Mouse (Mus musculus) adrenal gland, adult 18-20 months (tissue): Measurements from ENCODE around the gene Agap2. TPM values are rescaled to one million over a fixed set of nuclear protein-coding genes. Genes with fewer than 3 reads are reported as not detected.
"Not testable (repeated sequence)": the region's sequence is repeated elsewhere in the genome, so short reads cannot be mapped to it uniquely, and the experiment has no call there.

Experiments
- DNase-seq, 2 experiments: peaks; one replicate each; pipeline ENCODE4 v3.0.0; 2021 to 2022; ENCODE audit warnings: low spot score in 2 of 2
- total RNA-seq, 2 experiments: library from RNA; stranded (reverse); gene quantifications; 1 replicate in 1 of 2; 2 replicates in 1 of 2; pipeline ENCODE4 v1.2.3; 2021

Gene Agap2
- total RNA-seq, 2 experiments from 2014 or later, result 3.1 to 3.2 TPM

DNA sequence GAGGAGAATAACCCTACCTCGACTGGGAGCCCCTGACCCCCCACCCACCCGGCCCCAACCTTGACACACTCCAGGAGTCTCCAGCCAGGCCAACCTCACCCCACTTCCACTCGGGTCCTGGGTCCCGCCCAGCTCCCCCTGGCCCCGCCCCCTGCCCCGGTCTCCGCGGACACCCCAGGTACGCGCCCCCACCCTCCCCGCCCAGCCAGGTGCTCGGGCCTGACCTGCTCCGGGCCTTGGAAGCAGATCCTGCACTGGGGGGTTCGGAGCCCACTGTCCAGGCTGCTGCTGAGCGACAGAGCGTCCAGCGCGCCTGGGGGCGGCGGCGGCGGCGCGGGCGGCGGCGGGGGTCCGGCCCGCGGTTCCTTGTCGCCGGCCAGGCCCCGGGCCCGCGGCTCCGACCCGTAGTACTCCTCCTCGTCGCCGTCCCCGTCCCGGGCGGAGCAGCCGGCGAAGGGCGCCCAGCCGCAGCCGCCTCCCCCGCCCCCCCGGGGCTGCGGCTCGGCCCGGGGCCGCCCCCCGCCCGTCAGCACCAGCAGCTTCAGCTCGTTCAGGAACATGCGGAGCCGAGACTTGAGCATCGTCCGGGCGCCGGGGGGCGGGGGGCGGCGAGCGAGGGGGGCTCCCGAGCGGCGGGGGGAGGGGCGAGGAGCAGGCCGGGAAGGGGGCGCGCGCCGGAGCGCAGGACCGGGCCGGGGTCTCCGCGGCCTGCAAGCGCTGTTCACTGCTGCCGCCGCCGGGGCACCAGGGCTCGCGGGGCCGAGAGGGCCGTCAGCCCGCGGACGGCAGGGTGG, 15.7 kb upstream of the Agap2 start:
- DNase-seq, result peak in 1 of 2 experiments; percentile 34

DNA sequence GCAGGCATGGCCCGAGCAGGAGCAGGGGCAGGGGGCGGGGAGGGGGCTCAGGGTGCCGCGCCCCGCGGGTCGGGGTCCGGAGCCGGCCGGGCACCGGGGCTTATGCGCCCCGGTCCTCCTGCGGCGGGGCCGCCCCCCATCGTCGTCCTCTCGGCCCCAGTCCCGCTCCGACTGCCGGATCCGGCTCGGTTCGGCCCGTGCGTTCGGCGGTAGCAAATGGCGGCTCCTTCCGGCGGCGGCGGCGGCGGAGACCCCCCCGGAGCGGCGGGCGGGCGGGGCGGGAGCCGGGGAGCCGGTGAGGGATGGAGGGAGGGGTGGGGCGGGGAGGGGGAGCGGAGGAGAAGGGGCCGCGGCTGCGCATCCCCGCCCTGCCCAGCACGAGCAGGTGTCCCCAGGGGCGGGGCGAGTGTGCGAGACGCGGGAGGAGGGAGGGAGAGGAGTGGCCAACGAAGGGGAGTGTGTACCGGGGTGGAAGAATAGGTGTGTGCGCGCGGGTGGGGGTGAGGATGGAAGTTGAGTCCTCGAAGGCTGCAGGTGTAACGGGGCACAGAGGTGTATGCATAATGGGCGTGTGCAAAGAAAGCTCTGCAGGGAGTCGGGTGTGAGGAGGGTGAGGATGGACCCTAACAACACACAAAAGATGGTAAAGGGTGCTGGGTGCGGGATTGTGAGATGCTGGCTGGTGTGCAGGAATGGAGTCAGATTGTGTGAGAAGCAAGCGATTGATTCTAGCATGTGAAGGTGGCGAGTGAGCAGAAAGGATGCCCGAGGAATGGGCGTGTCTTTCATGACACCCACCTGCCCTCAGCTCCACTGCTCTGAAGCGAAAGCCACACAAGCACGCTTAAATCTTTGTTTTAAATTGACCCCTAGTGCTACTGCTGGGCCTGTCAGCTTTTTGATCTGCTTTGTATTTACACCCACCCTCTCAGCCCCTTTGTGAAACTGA, 14.8 kb upstream of the Agap2 start, which contains the start of gene March9:
Gene March9, minus strand, starts transcription at position 217 of the 949 bp plus-strand sequence.
- peak; percentile 64 to 66 for DNase-seq

- DNase-seq, result no peak
These were observed 14.0 kb upstream of the Agap2 start for GRCm38 (mm10) chr10:127061085-127061484.

- no peak for DNase-seq
These were observed 13.6 kb upstream of the Agap2 start for GRCm38 (mm10) chr10:127061513-127061912.

DNA sequence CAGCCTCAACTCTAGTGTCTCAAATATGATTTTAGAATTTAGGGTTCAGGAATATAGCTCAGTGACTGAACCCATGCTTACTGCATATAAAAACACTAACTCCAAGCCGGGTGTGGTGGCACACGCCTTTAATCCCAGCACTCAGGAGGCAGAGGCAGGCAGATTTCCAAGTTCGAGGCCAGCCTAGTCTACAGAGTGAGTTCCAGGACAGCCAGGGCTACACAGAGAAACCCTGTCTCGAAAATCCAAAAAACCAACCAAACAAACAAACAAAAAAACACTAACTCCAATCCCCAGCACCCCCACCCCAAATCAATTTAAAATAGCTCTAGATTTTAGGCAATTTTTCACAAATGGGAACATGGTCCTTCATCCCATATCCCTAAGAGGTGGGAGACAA, 13.0 kb upstream of the Agap2 start:
- DNase-seq, result not testable (repeated sequence)

GRCm38 (mm10) chr10:127062503-127062902, 12.6 kb upstream of the Agap2 start:
- DNase-seq, result no peak

GRCm38 (mm10) chr10:127063239-127063872, 11.7 kb upstream of the Agap2 start, which contains the start of gene Cdk4:
Gene Cdk4 (plus strand): TSS chr10:127063534.
- DNase-seq, result peak; percentile 98 to 99

DNA sequence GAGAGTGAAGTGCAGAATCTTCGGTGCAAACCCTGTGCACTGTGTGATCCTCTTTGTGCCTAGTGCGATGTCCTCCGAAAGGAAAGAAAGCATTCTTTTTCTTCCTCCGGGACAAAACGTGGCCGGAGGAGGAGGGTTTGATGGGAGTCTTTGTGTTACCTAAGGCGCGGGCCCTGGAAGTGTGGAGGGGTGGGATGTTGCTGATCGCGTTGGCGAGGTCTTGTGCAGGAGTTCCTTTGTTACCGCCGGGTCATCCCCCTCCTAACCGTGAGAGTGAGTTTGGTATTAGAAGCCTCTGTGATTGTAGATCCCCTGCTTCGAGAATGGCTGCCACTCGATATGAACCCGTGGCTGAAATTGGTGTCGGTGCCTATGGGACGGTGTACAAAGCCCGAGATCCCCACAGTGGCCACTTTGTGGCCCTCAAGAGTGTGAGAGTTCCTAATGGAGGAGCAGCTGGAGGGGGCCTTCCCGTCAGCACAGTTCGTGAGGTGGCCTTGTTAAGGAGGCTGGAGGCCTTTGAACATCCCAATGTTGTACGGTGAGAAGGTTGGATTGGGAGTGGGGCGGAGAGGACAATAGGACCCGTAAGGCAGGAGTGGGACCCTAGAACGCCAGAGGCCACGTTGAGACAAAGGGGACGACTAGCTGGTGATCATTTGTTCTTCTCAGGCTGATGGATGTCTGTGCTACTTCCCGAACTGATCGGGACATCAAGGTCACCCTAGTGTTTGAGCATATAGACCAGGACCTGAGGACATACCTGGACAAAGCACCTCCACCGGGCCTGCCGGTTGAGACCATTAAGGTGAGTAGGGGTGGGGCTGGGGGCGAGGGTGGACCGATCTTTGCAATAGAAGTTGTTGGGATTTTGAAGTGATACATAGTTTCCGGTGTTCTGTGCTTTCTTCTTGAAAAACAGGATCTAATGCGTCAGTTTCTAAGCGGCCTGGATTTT, 10.9 kb upstream of the Agap2 start:
- DNase-seq, result no peak

DNA sequence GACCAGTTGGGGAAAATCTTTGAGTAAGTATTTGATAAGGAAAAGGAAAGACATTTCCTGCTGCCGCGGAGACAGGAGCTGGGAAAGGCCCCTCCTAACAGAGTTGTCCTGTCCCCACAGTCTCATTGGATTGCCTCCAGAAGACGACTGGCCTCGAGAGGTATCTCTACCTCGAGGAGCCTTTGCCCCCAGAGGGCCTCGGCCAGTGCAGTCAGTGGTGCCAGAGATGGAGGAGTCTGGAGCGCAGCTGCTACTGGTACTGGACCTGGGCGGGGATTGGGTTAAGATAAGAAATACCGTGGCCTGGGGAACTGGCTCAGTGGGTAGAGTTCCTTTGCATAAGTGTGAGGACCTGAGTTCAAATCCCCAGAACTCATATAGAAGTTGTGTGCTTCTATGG, 9.1 kb upstream of the Agap2 start:
- DNase-seq, result no peak

- DNase-seq, result no peak
These were observed 8.5 kb upstream of the Agap2 start for GRCm38 (mm10) chr10:127066519-127067018.

DNA sequence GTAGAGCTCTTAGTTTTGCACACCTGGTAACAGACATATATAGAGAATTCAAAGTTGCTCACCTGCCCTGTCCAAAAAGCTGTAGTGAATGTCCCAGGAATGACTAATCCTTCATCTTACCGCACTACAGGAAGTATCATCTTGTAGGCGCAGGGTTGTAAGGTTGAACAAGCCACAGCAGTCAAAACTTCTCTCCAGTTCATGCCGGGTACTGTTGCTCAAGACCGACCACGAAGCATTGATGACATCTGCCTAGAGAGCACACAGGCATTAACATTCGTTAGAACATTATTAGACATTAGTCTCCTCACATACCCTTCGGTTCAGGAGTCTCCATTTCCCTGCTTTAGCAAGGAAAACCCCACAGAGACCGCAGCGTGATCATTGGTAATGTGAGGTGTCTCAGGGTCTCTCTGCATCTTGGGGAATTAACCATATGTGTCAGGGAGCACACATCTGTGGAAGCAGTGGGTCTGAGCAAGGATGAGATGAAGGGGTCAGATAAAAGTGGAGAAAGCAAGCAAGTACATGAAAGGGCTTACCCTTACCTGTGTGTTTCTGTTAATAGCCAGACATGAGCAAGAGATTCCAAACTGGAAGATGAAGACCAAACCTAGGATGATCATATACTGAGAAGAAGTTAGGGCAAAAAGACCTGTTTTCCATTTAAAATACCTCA, 6.6 kb upstream of the Agap2 start:
- no peak for DNase-seq

DNA sequence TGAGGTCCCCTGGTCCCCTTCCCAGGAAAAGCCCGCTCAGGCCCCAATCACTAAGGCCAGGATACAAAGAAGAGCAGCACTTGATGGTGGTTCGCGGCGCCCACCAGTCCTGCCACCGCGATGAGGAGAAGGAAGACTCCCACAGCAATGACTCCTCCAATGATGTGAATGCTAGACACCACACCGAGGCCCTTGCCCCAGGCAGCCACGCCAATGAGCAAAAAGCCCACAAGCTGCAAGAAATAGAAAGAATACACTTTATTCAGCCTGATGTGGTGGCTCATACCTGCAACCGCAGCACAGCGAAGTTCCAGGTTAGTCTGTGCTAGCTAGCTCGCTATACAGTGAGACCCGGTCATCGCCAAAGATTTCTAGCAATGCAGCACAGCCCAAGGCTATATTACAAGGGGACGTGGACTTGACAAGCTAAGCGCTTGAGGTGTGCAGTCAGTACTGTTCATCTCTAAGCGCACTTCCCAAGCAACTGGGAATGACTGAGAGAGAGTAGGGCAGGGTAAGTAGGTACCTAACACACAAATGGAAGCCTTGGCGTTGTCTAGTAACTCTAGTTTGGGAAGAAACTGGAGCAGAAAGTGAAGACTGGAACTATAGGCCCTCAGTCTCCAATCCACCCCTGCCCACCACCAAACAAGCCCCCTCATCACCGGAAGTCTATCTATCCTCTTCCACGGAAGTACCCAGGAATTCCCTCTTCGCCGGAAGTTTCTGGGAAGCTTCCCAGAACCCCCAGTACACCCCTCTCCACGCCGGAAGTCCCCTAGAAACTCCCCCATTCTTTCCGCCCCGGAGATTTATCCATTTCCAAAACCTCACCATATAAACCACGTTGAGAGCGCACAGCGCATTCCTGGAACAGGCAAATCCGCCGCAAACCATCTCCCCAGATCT, 5.5 kb upstream of the Agap2 start:
- no peak for DNase-seq

DNA sequence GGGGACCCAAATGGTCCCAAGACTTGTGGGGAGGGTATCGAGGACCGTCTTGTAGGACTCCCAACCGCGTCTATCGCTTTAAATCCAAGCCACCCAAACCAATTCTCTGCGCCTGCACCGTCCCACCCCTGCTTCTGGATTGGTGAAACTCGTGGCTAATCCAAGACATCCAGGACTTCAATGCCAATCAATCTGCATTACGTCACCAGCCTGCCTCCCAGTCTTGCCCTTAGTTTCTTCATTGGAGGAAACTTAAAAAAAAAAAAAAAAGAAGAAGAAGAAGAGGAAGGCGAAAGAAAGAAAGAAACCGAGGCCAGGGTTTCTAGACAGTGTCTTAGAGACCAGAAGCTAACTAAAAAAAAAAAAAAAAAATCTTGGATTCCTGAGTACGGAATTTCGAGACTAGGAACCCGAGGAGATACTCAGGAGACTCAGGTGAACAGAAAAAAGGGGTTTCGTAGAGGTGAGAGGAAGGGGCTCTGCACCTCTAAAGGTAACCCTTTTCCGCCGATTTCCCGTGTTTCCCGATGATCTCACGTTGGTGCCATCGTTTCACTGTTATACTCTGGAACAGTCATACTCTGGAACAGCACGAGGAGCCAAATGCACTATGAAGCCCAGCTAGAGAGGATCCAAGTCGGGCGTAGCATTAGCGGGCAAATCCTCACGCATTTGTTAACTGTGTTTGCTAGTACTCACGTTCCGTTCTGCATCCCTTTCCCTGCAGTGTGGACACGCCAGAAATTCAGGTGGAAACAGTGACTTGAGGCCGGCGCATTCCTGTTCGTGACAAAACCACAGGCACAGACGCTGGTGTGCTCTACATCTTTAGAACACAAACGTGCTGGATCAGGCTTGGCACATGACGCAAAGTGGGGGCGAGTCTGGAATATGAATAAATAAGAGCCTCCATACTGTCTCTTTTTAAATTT, 4.6 kb upstream of the Agap2 start, which contains the start of gene Tspan31:
Gene Tspan31, minus strand, starts transcription at position 75 of the 932 bp plus-strand sequence.
- DNase-seq, result peak; percentile 68 to 71

- DNase-seq, result no peak
These were observed 3.9 kb upstream of the Agap2 start for GRCm38 (mm10) chr10:127071203-127071602.

GRCm38 (mm10) chr10:127072270-127072669, 2.8 kb upstream of the Agap2 start:
- not testable (repeated sequence) for DNase-seq

DNA sequence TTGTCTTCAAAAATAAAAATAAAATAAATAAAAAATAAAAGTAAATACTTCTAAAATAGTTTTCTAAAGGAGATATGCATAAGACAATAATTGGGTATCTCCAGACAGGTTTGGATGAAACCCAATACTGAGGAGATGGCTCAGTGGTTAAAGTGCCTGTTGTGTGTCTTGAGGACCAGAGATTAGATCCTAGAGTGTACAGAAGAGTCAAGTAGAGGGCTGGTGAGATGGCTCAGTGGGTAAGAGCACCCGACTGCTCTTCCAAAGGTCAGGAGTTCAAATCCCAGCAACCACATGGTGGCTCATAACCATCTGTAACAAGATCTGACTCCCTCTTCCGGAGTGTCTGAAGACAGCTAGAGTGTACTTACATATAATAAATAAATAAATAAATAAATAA, 2.1 kb upstream of the Agap2 start:
- DNase-seq, result not testable (repeated sequence)

DNA sequence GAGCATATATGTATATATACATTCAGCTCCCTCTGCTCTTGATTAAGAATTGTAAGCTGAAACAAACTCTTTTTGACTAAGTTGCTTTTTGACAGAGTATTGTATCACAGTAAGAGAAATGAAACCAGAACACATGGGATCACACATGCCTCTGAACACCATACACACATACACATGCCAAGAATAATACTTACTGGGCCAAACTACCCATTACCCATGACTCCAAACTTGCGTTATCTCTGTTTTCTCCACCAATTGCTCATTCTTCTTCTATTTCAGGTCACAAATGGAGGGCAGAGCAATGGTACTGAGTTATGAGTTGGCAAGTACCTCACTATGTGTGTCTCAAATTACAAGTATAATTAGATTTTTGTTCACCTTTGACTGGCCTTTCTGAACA, 1.1 kb upstream of the Agap2 start:
- no peak for DNase-seq
